Mouse (Mus musculus) MEL (cell line): ENCODE data around the gene Bco1.

Source experiments
- CHD1 ChIP-seq: IDR thresholded peaks from 2 replicates; pipeline ENCODE4 v1.6.1; 2012; ENCODE audit warnings: low read depth, mild to moderate bottlenecking, inconsistent platforms, low read length, improper control_type of control experiment
- MXI1 ChIP-seq: IDR thresholded peaks from 2 replicates; pipeline ENCODE4 v1.6.1; 2011; ENCODE audit warnings: mild to moderate bottlenecking, low read depth, low read length, improper control_type of control experiment
- POLR2A ChIP-seq, 2 experiments: IDR thresholded peaks; 2 replicates each; pipeline ENCODE4 v1.6.1; 2011 to 2012; ENCODE audit warnings: low read length in 2 of 2, mild to moderate bottlenecking in 2 of 2, control low read depth in 1 of 2, improper control_type of control experiment in 1 of 2, low read depth in 1 of 2, moderate library complexity in 1 of 2; ENCODE audit not compliant: control insufficient read depth in 1 of 2, insufficient read depth in 1 of 2, poor library complexity in 1 of 2

DNA sequence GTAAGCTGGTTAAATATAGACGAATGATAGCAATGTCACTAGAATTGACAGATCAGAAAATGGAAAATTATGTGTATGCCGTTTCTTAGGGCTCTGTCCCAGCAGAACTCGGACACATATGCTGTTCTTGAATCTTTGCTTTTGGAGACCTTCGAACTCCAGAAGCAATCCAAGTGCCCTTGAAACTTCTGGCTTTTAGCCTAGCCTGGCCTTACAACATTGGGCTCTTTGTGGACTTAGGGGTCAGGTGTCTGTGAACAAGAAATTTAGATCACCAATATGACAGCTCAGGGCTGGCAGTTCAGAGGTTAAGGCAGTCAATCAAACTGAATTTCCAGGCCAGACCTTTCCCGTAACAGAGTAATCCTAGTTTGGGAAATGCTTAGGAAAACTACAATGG is 63.4 kb downstream of the Bco1 start:
- TF ChIP-seq CHD1 (no peak), POLR2A (IDR thresholded peaks at IDR 0.05; ENCODE audit: control insufficient read depth in 1 of 2, insufficient read depth in 1 of 2, low read depth in 1 of 2, low read length in 2 of 2, poor library complexity in 1 of 2) (no peak), MXI1 (no peak)
